Mouse (Mus musculus) gastrocnemius, postnatal 36 days (tissue): Measurements from ENCODE around the gene Zfp185. TPM values are rescaled to one million over a fixed set of nuclear protein-coding genes. Genes with fewer than 3 reads are reported as not detected.
"Not testable (repeated sequence)": the region's sequence is repeated elsewhere in the genome, so short reads cannot be mapped to it uniquely, and the experiment has no call there.

ENCODE experiments used
- DNase-seq, 2 experiments: peaks; one replicate each; pipeline ENCODE4 v3.0.0; 2022
- intact Hi-C: fragments of 180-260 bp; cut with DNase I; formaldehyde crosslinking; loops from one replicate; pipeline ENCODE4 v1.15.1; 2025
- microRNA-seq, 2 experiments: library from miRNA; unstranded; fragments of <30 nt; microRNA quantifications; one replicate each; pipeline ENCODE4 v1.2.0; 2021
- total RNA-seq, 2 experiments: library from RNA; stranded (reverse); gene quantifications; 2 replicates each; pipeline ENCODE4 v1.2.3; 2021

Gene Zfp185
- total RNA-seq, 2 experiments from 2014 or later, result 1.4 to 1.9 TPM

GRCm38 (mm10) chrX:73053860-73054563 is 66.9 kb downstream of the Zfp185 start:
- peak; percentile 87 to 88 for DNase-seq
- intact Hi-C loops, result loop anchor here (5.0 to 10.0 kb wide), 4 partner anchors 137 to 601 kb away; partner anchors contain the start of genes Cetn2, Nsdhl and Trex2

- no peak for DNase-seq
Observed at GRCm38 (mm10) chrX:73061528-73061927, 74.4 kb downstream of the Zfp185 start.

GRCm38 (mm10) chrX:73062323-73062722 is 75.2 kb downstream of the Zfp185 start:
- no peak for DNase-seq
- intact Hi-C loops, result no loop called here

More at GRCm38 (mm10) chrX:73061528-73061927, 74.4 kb downstream of the Zfp185 start:
- intact Hi-C loops, result no loop called here

- intact Hi-C loops, result no loop called here
- no peak for DNase-seq
Observed at GRCm38 (mm10) chrX:73063512-73064414, 76.6 kb downstream of the Zfp185 start.

GRCm38 (mm10) chrX:73064415-73064793 is 77.3 kb downstream of the Zfp185 start, which contains the start of gene Pnma3:
Gene Pnma3 (plus strand): TSS chrX:73064787.
- intact Hi-C loops, result no loop called here
- no peak for DNase-seq

GRCm38 (mm10) chrX:73066765-73067312 is 79.7 kb downstream of the Zfp185 start:
- DNase-seq, intact Hi-C loops: not testable (repeated sequence)

Small RNAs within 50 kb of the gene (microRNA-seq; reads per million reads assigned to microRNA genes)
- 0 reads per million in 2 experiments for gene Mir2137

Other genes with a start within 250 kb of the Zfp185 start
- gene Gabrq, start 162.2 kb upstream of the Zfp185 start, total RNA-seq, result under 1 TPM in 1 of 2 experiments, not detected in 1; 0.12 TPM
- 10 to 100 TPM; 24.7 to 25.4 TPM for gene Cetn2, start 68.9 kb upstream of the Zfp185 start, total RNA-seq
- gene Nsdhl, start 68.8 kb upstream of the Zfp185 start, total RNA-seq, result 1 to 10 TPM; 3.9 to 4.2 TPM
- under 1 TPM in 1 of 2 experiments, not detected in 1; 0.10 TPM for gene Pnma5, start 49.8 kb downstream of the Zfp185 start, total RNA-seq
- gene Pnma3, start 77.4 kb downstream of the Zfp185 start, total RNA-seq, result not detected
- not detected for gene Xlr4a, start 95.1 kb downstream of the Zfp185 start, total RNA-seq
- gene Xlr3a, start 109.8 kb downstream of the Zfp185 start, total RNA-seq, result under 1 TPM in 1 of 2 experiments, not detected in 1; 0.76 TPM
- not detected for gene Gm14685, start 129.7 kb downstream of the Zfp185 start, total RNA-seq
- not detected for gene Xlr5b, start 161.5 kb downstream of the Zfp185 start, total RNA-seq
- gene DXBay18, start 162.1 kb downstream of the Zfp185 start, total RNA-seq, result not detected
- gene Spin2d, start 189.7 kb downstream of the Zfp185 start, total RNA-seq, result not detected
- gene Xlr3b, start 204.9 kb downstream of the Zfp185 start, total RNA-seq, result 1 to 10 TPM in 1 of 2 experiments, under 1 TPM in 1; 0.33 to 4.2 TPM
- gene Xlr4b, start 227.0 kb downstream of the Zfp185 start, total RNA-seq, result under 1 TPM in 1 of 2 experiments, not detected in 1; 0.26 TPM
- gene F8a, start 241.0 kb downstream of the Zfp185 start, total RNA-seq, result 1 to 10 TPM; 4.9 to 6.6 TPM